Mouse (Mus musculus) right cerebral cortex, postnatal 25 days (tissue): ENCODE measurements at regions not wholly inside any gene's neighbourhood (a gene's known extent, or its start where the extent isn't known, plus 50 kb on each side); places are given as distances from the start of the nearest gene placed in this dataset.

Experiments
- DNase-seq: peaks from one replicate; pipeline ENCODE4 v3.0.0; 2022

GRCm38 (mm10) chr9:78917336-78917735 is 302.0 kb downstream of the Cd109 start:
- no peak for DNase-seq

DNA sequence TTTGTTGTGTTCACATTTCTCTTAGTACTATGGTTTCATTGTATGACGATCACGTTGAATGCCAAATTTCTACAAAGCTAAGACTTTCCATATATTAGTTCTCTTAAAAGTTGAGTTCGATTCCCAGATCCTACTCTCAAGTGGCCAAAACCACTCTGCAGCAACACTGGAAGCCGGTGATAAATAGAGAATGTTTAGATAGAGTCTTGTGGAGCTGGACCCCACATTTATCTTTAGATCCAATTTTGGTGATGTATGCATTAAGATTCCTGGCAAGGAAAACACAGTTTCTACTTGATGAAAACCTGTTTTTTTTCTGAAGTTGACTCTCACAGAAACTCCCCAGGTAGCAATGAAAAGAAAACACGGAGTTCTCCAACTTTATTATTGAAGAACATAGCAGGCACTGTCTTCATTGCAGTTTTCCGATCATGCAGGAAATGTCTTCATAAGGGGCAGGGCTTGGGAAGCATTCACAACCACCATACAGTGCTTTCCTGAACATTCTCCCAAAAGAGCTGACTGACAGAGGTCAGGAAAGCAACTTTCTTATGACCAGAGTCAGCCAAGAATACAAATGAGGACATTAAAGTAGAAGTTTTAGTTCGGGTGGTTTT is 310.7 kb downstream of the Cd109 start:
- DNase-seq: no peak

DNA sequence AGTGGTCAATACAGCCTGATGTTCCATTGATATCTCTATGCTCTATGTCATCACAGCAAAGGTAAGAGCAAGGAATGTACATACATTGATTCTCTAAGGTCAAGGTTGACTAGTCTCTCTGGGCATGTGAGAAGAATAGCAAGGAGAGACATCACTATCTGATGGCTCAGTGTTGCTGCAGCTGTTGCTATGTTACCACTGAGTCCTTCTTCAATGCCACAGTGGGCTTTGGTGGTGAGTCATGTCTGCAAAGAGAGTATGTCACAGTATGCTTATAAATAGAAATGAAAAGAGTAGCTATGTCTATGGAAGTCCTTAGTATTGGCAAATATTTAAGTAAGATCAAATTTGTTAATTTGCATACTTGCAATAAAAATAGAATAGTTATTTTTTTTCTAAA is 326.3 kb downstream of the Cd109 start:
- DNase-seq: no peak

DNA sequence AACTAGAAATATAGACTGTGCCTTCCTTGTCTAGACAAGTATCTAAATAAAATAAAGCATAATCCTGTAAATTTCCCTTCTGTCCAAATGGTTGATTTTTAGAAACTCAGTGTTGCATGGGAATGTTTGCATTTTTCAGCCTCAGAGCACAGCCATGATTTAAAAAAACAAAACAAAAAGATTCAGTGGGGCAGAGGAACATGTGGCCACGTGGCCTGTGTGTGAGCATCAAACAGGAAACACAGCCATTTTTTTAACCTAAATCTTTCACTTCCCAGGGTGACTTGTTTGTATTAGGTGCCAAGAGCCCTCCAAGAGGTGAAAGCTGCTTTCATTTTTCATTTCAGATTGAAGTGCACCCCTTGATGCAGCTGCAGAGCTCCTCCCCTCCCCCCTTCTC is 349.5 kb downstream of the Cd109 start:
- DNase-seq: no peak

DNA sequence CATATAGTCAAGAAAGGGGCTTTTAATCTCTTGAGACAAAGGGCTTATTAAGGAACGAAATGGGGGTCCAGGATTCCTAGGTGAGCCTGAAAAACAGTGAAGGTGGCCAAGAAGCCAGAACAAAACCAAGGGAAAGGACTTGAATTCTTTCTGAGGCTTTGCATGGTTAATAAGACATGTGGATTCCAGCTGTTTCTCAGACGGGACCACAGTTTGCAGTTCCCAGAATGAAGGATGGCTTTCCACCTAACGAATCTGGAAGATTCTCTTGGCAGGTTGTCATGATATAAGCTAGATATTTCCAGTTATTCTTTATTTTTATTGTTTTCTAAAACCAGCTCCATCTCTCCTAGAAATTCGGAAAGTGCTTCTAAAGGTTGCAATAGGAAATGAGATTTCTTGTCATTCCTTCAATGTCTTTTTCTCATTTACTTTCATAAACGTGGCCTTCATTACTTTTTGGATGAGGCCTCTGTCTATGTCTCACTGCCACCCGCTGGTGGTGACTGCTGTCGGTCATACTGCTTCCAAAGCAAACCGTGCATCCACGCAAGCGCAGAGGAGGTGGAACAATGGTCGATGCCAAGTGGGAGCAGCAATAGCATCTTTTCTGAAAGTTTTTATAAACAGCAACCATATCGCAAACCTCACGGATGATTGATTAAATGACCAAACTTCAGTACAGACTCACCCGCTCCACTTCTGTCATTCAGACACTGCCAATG is 350.0 kb downstream of the Cd109 start:
- DNase-seq: no peak

GRCm38 (mm10) chr9:78971731-78972130 is 356.4 kb downstream of the Cd109 start:
- DNase-seq: no peak

DNA sequence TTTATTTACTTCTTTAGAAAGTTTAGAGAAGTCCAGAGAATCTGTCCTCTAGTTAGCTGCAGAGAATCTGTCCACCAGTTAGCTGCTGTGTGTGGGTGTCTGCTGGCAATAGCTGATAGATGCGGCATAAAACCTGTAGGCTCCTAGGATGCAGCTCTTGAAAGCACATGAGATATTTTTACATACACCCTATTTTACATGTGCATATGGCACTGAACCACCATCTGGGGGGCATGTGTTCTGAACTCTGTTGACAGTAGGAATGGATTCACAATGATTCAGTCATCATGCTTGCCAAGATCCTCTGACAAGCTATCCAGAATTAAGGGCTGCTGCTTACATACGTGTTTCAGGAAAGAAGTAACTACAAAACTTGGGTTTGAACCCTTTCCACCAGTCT is 368.4 kb downstream of the Cd109 start:
- DNase-seq: peak; percentile 40

DNA sequence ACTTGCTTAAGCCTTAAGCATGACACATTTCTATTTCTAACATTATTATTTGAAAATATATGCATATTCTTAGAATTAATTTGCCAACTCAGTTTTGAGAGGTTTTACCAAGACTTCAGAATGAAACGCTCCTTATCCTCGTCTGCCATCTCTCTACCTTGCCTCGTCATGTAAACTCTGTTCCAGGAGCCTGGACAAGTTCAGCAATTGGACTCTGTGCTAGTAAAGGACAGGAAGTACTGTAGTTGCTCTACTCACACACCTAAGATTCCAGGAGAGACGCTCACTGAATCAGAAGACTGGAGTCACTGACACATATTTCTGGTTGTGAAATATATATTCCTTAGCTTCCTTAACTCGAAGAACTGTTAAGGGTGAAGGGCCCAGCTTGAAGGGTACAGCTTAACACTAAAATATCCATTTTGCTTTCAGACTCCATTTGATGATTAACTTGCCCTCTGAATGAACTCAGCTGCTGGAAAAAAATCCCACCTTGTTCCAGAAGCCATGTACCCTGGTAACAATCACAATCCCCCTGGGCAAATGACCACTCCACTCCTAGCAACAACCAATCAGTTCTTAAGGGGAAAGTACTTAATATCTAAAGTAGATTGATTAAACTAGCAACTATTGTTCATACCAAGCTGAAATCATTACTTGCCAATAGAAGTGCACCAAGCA is 370.0 kb downstream of the Cd109 start:
- no peak for DNase-seq

- no peak for DNase-seq
Observed at GRCm38 (mm10) chr9:78991310-78991709, 376.0 kb downstream of the Cd109 start.

- no peak for DNase-seq
Observed at GRCm38 (mm10) chr9:79001081-79001480, 385.7 kb downstream of the Cd109 start.

DNA sequence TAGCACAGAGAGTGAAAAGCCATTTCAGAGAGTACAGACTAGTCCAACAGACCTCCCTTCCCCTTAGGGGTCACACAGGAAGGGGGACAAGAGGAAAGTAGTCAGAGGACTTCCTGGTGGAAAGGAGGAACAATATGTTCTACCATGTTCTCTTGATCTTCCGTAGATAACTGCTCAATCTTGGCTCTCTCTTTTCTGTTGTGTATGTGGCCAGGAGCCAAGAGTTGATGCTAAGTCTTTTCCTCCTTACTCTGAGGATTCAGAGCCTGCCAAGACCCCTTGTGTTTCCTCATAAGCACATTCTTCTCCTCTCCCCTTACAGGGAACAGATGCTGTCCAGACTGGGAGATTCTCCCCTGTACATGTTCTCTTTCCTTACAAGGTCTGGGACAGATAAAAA is 386.6 kb downstream of the Cd109 start:
- DNase-seq: no peak

- DNase-seq: no peak
Observed at GRCm38 (mm10) chr9:79004296-79004980, 389.1 kb downstream of the Cd109 start.

DNA sequence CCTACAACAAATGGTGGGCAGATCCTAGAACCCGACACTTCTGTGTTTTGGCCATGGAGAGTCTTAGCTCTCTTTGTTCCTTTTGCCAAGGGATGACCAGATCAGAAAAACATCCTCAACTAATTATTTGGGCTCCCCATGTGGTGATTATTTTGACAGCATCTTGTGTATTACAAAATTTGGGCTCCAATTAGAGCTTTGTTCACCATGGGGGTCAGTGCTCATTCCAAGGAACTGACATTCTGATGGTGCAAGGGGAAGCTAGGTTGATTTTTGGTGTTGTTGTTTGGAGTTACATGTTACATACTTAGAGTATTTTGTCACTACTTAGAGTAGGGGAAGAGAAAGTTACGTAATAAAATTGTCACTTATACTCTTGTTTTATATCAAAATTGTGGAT is 406.9 kb downstream of the Cd109 start:
- no peak for DNase-seq

GRCm38 (mm10) chr9:79028234-79028633 is 412.9 kb downstream of the Cd109 start:
- DNase-seq: no peak

GRCm38 (mm10) chr9:79029456-79029855 is 414.1 kb downstream of the Cd109 start:
- DNase-seq: no peak

DNA sequence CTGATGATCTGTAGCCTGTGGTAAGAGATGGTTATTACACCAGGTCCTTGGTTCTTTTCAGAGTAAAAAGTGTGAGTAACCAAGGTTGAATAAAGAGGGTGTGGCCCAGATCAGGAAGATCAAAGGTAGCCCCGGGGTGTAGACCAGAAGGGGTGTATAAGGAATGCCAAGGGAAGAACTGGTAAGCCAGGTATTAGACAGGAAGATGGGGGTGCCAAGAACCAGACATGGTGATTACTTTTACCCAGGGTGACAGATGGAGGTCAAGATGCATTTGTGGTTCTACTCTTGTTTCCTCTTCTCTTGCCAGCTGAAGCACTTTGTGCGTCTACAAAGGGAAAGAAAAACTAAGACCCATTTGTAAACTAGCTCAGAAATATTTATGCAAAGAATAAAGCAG is 420.3 kb downstream of the Cd109 start:
- DNase-seq: no peak

DNA sequence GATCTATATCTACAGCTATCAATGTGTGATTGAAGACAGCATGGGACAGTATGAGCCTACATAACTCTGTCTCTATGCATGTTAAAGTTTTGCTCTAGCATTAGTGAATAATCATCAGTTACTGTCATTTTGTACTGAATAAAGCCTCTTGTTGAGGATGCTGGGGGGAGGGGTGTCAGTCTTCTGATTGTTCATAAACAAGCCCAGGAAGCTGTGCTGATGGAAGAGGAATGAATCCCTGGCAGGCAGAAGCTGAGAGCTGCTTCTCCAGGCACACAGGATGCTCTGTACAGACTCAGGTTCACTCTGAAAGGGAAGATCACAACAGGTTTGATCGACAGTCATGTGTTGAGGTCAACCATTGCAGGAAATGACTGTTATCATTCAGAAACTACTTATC is 421.7 kb downstream of the Cd109 start:
- DNase-seq: no peak

GRCm38 (mm10) chr9:79038971-79039370 is 423.6 kb downstream of the Cd109 start:
- DNase-seq: no peak

DNA sequence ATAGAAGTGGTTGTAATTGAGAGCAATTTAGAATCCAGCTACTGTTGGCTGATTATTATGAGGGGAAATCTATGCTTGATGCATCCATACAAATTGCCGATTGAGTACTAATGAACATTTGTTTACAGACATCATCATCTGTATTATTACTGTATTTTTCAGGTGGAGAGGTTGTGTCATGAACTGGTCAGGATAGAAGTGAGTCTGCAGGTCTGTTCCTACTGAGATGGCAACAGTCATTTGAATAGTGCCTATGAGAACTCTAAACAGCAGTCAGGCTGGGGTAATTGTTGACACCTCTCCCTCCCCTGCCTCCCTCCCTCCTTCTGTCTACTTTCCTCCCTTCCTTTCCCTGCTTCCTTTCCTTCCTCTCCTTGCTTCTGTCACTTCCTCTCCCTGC is 429.0 kb downstream of the Cd109 start:
- DNase-seq: no peak

DNA sequence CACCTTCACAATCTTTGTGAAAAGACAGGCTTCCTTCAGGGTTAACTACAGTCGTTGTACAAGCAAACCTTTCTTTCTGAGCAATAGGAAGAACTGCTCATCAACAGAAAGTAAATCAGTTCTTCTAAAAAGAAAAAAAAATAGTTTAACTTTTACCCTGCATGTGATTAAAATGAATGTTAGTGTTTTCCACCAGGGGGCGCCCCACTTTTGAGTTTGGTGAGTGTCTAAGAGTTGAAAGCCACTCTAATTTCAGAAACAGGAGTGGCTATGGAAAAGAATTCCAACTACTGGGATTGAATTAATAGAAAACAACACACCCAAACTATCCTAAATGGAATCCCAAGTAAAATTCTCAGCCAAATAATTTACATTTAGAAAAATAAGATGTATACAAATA is 430.0 kb downstream of the Cd109 start:
- DNase-seq: no peak

DNA sequence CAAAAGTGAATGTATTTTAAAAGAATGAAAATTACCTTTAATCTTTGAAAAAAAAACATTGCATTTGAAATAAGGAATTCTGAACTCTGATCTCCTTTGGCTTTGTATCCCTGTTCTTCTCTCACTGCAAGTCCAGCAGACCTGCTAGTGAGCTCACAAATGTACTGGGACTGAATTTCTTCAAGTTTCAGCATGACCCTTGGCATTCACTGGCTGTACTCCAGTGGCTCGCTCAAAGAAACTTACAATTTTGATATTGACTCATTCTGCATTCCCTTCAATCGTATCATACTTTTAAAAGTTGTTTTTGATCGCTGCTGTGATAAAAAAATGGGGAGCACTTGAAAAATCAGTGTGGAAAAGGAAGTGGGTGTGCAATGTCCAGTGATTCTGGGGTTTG is 456.6 kb downstream of the Cd109 start:
- no peak for DNase-seq

GRCm38 (mm10) chr9:79109611-79110010 is 494.3 kb downstream of the Cd109 start:
- DNase-seq: no peak

DNA sequence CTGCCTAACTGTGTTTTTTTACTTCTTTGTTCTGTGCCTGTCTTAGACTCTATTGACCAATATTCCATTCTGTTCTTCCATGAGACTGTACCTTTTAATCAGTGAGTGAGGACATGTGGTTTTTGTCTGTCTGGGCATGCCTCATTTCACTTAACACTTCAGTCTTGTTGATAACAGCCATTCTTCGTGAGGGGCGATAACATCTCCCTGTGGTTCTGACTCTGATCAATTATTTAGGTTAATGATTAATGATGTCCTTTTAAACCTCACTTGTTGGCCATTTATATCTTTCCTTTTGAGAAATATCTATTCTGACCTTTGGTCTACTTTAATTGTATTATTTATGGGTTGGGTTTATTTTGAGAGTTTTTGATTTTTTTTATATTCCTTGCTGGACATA is 496.0 kb downstream of the Cd109 start:
- no peak for DNase-seq

DNA sequence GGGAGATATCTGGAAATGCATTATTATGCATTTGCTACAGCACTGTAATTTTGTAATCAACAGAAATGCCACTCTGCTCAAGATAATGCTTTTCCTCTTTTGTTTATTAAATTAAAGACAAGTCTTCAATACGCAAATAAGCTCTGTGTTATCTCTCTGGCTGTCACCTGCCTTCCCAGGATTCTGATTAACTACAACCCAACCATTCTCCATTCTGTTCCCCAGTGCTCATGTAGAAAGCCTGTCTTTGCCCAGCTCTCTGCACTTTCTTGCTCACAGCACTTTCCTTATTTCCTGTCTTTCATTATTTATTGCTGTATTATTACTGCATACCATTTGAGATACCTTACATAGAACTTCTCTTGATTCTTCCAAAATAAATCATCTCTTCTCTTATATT is 525.6 kb downstream of the Cd109 start:
- no peak for DNase-seq
